Mouse (Mus musculus) heart, postnatal 0 days (tissue): ENCODE results near the gene Hs3st2.

Experiments used
- CTCF ChIP-seq: IDR thresholded peaks from 2 replicates; pipeline ENCODE4 v1.5.1; 2016; ENCODE audit warnings: antibody characterized with exemption, control low read depth, low read depth
- EP300 ChIP-seq: IDR thresholded peaks from 2 replicates; pipeline ENCODE4 v1.6.1; 2016; ENCODE audit warnings: antibody characterized with exemption, low read depth

GRCm38 (mm10) chr7:121484590-121484989 lies 92.9 kb downstream of the Hs3st2 start:
- no peak for TF ChIP-seq CTCF
- TF ChIP-seq EP300, result no peak
